Mouse (Mus musculus): ENCODE data around the gene Krt84.

Krt84 gene

DNA sequence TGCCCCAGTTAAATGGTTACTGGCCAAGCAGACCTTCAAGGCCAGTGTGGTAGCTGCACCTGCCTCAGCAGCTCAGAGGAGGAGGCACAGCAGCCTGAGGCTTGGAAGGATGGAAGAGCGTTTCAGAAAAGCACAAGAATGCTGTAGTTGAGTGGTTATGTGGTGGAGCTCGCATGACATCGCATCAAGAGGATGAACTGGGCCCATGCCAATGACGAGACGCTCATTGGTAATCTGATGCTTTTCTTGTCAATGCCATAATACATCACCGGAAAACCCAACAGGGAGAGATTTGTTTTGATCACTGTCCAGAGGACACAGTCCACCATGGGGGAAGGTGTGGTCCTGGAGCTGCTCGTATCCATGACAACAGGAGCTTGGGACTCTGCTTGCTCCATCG is 37.4 kb downstream of the Krt84 start:
- no peak for DNase-seq (ENCODE audit: low spot score)

- no peak for DNase-seq (ENCODE audit: low spot score)
These were observed 38.4 kb downstream of the Krt84 start for GRCm38 (mm10) chr15:101494203-101494602.

DNA sequence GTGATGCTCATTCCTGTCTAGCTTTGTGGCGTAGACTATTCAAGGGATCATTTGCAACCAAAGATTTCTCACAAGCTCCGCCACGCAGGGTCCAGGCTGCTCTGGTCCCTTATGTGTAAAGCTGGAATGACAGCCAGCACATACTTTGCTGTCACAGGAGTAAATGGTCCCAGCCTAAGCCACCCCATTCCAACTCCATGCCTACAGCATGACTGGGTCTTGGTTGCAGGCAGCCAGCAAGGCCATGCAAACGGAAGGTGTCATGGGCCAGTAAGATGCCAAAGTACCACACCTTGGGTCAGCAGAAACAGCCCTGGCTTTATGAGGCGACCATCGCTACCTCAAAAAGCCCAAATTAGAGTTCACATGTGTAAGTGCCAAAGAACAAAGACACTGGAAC is 38.9 kb downstream of the Krt84 start:
- no peak for DNase-seq (ENCODE audit: low spot score)

DNA sequence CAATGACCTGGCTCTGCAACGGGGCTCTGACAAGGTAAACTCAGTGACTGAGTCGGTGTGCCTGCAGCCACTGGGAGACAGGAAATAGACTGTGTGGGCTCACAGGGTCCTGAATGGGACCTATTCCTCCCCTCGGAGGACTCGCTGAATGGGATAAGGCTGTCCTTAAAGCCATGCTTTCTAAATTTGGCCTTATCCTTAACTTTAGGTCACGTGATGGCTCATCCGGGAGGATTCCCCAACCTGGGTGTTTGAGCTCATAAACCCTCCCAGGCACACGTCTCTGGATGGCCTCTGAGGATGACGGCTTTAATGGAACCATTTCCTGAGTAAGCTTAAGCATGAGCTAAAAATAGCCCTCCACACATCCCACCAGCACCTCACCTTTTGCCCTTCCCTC is 39.9 kb downstream of the Krt84 start:
- no peak for DNase-seq (ENCODE audit: low spot score)

DNA sequence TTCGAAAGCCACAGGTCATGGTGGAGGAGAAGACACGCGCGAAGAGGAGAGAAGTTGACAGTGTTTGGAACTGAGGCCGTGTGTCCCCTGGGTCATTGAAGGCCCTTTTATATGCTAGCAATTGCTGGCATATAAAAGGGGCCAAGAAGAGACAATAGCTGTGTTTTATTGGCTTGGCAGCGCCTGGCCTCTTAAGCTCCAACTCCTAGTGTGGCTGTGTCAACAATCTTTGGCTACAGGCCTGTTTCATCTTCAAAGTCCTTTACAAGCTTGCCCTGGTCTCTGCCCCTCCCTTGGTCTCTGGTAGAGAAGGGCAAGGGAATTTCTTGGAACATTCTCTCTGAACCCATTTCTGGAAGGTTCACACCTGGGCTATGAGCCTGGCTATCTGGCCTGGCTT is 41.2 kb downstream of the Krt84 start, which contains the start of gene Krt83:
TSS of gene Krt83 (minus strand) at position 82 of the 400 bp plus-strand sequence.
- DNase-seq (ENCODE audit: low spot score) = no peak

DNA sequence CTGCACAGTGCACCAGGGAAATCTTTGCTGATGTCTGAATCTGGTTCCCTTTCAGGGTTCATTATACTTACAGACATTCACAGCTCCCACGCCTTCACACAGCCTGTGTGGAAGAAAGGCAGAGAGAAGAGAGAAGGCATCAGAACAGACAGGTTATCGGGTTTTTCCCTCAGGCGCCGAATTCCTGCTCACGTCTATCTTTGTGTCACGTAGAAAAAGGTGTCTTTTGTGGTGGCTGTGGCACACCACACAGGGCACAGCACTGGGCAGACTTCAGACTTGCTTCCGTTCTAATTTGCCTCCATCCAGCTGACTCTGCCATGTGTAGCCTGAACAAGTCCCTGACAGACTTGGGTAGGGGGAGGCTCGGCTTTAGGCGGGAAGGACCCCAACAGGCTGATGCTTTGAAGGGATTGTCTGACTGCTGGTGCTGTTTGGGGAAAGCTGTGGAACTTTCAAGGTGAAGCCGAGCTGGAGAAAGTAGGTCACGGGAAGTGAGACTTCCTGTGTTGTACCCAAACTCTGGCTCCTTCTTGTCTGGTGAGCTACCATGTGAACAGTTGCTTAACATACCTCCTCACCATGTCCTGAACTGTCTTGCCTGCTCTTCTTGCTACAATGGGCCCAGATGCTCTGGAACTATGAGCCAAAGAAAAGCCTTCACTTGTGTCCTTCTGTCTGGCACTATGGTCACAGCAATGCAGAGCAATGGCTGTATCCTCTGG is 46.5 kb downstream of the Krt84 start:
- no peak for DNase-seq (ENCODE audit: low spot score)

GRCm38 (mm10) chr15:101484939-101485338 is 47.7 kb downstream of the Krt84 start:
- no peak for DNase-seq (ENCODE audit: low spot score)

DNA sequence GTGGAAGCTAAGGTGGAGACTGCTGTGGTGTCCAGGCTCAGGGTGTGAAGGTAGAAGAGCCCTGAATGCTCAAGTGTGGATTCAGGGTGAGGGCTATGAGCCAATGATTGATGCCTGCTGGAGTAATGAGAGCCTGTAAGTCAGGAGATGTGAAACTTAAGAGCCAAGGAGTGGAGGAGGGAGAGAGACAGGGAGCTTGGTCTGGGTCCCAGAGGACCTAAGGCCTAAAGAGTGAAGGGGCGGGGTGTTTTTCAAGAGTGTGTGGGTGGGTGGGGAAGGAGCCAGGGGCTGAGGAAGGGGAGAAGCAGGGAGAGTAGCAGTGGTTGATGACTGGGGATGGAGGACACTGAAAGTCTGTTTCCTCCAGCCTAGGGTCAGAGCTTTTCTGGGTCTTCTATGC is 49.0 kb downstream of the Krt84 start:
- no peak for DNase-seq (ENCODE audit: low spot score)

DNA sequence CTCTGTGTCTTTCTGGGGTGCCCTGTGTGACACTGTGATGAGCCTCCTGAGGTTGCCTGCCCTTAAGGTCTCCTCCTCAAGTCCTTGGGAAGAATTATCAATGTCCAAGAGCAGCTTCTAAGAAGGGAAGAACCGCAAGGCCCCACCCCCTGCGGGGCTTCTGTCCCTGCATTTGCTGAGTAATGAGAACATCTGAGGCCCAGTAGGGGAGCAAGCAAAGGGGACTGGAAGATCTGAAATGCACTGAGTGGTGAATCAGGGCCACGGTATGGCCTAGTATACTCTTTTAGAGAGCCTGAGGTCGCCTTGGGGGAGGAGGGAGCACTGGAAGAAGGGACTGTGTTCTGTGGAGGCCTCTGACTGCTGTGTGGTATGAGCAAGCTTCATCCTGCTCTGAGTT is 50.6 kb downstream of the Krt84 start:
- no peak for DNase-seq (ENCODE audit: low spot score)

DNA sequence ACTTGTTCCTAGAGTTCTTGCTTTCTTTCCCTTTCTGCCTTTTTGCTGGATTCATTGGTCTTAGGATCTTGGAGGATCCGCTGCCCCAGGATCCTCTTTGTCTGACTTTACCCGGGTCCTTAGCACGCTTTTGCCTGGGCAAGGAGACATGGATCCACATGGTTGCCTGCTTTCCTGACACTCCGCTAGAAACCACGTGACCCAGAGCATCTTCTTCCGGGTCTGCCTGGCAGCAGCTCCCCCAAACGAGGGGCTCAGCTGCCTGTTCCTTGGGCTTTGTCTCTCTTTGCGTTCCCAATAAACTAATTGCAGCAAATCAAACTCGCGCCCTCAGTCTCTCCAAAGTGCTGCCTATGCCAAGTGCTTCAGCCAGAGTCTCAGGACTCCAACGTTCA is 53.0 kb downstream of the Krt84 start:
- DNase-seq (ENCODE audit: low spot score) = no peak

DNA sequence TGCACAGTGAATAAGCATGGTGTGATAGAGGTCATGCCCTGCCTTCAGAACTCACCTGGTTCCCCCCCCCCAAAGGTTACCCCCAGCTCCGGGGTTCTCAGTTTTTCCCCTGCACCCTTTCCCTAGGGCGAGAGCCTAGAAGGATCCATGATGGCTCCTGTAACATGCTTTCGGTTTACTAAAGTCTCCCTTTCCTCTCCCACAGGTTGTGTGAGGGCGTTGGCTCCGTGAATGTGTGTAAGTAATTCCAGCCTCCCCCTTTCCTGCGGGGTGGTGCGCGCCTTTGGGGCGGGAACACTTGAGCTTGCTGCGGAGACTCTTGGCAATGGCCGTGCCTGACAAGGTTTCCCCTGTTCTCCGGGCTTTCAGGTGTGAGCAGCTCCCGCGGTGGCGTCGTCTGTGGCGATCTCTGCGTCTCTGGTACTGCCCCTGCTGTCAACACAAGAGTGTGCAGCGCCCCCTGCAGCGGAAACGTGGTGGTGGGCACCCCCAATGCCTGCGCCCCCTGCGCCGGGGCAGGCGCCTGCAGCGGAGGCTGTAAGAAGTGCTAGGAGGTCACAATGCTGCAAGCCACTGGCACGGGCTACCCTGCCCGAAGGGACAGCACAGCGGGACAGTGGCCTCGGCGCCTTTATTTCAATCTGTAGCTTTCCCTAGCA is 53.5 kb downstream of the Krt84 start:
- DNase-seq (ENCODE audit: low spot score) = peak; percentile 10
